Mouse (Mus musculus) myocyte (in vitro differentiated cells): ENCODE results near the gene Efna3.

Source experiments
- CEBPB ChIP-seq: IDR thresholded peaks from 2 replicates; pipeline ENCODE4 v1.6.1; 2011; ENCODE audit warnings: mild to moderate bottlenecking, moderate library complexity; ENCODE audit not compliant: poor library complexity, insufficient read depth, severe bottlenecking
- E2F4 ChIP-seq: IDR thresholded peaks from one replicate; pipeline ENCODE4 v1.6.1; 2011; ENCODE audit warnings: mild to moderate bottlenecking, control low read depth, moderate library complexity; ENCODE audit not compliant: insufficient read depth
- MAX ChIP-seq: IDR thresholded peaks from one replicate; pipeline ENCODE4 v1.6.1; 2011; ENCODE audit warnings: low read depth, mild to moderate bottlenecking, control low read depth
- MYOD1 ChIP-seq, 3 experiments: IDR thresholded peaks; one replicate each; pipeline ENCODE4 v1.6.1; 2011; ENCODE audit warnings: control low read depth in 2 of 3, low read depth in 2 of 3, mild to moderate bottlenecking in 2 of 3, moderate library complexity in 1 of 3; ENCODE audit not compliant: insufficient read length in 2 of 3, control insufficient read depth in 1 of 3
- MYOG ChIP-seq, 3 experiments: IDR thresholded peaks; one replicate each; pipeline ENCODE4 v1.6.1; 2011; ENCODE audit warnings: control low read depth in 2 of 3, low read depth in 2 of 3, mild to moderate bottlenecking in 2 of 3; ENCODE audit not compliant: insufficient read length in 2 of 3, control insufficient read depth in 1 of 3, insufficient read depth in 1 of 3
- POLR2A ChIP-seq: IDR thresholded peaks from one replicate; pipeline ENCODE4 v1.6.1; 2011; ENCODE audit warnings: low read depth, mild to moderate bottlenecking, control low read depth, moderate library complexity; ENCODE audit not compliant: insufficient read length
- POLR2AphosphoS2 ChIP-seq: IDR thresholded peaks from one replicate; pipeline ENCODE4 v1.6.1; 2011; ENCODE audit warnings: low read depth, control low read depth; ENCODE audit not compliant: insufficient read length
- REST ChIP-seq: IDR thresholded peaks from one replicate; pipeline ENCODE4 v1.6.1; 2011; ENCODE audit warnings: mild to moderate bottlenecking, control low read depth, moderate library complexity; ENCODE audit not compliant: insufficient read depth, insufficient read length
- SRF ChIP-seq: IDR thresholded peaks from one replicate; pipeline ENCODE4 v1.6.1; 2011; ENCODE audit warnings: low read depth; ENCODE audit not compliant: control insufficient read depth, insufficient read length
- TCF12 ChIP-seq: IDR thresholded peaks from one replicate; pipeline ENCODE4 v1.6.1; 2011; ENCODE audit warnings: mild to moderate bottlenecking, control low read depth; ENCODE audit not compliant: poor library complexity, insufficient read depth, severe bottlenecking
- TCF3 ChIP-seq: IDR thresholded peaks from one replicate; pipeline ENCODE4 v1.6.1; 2011; ENCODE audit warnings: low read depth, control low read depth; ENCODE audit not compliant: insufficient read length
- USF1 ChIP-seq: IDR thresholded peaks from one replicate; pipeline ENCODE4 v1.6.1; 2011; ENCODE audit warnings: low read depth, mild to moderate bottlenecking, control low read depth, moderate library complexity

DNA sequence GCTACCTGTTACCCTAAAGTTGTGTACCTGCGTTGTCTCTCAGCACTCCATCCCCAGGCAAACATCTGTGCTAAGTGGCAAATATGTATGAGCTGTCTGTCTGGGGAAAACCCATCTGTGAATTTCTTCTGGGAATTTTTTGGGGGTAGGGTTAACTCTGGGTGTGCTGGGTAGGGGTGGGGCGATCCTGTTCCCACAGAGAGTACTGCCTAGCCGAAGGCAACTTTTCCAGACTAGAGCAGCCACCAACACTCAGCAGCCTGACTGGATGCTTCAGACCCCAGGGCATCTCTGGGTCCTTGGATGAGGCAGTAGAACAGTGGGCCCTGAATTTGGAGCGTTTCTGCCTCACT, 40.5 kb downstream of the Efna3 start:
- TF ChIP-seq MAX (no peak), POLR2A (no peak), POLR2AphosphoS2 (no peak), MYOD1 (IDR thresholded peaks at IDR 0.05; ENCODE audit: control insufficient read depth in 1 of 3, insufficient read length in 2 of 3, low read depth in 2 of 3) (no peak), TCF12 (no peak), REST (no peak), SRF (no peak), TCF3 (no peak), CEBPB (no peak), USF1 (no peak), MYOG (IDR thresholded peaks at IDR 0.05; ENCODE audit: control insufficient read depth in 1 of 3, insufficient read depth in 1 of 3, insufficient read length in 2 of 3, low read depth in 2 of 3) (no peak), E2F4 (no peak)
